Mouse (Mus musculus) CD8-positive naive resting alpha-beta T cell, adult 2 months (primary cell): ENCODE data around the gene Ube2q2.
A peak's percentile ranks its signal among the peaks of the same experiment; 100 is the strongest.
"Not testable (repeated sequence)": the region's sequence is repeated elsewhere in the genome, so short reads cannot be mapped to it uniquely, and the experiment has no call there.

ENCODE experiments used
- DNase-seq, 2 experiments: peaks; one replicate each; pipeline ENCODE4 v3.0.0; 2022; ENCODE audit warnings: low read depth in 2 of 2, low spot score in 2 of 2

Ube2q2 gene

GRCm38 (mm10) chr9:55170655-55171412 lies 22.2 kb downstream of the Ube2q2 start:
- no peak for DNase-seq

GRCm38 (mm10) chr9:55172195-55172685 lies 23.6 kb downstream of the Ube2q2 start:
- DNase-seq, result no peak

GRCm38 (mm10) chr9:55174235-55174634 lies 25.6 kb downstream of the Ube2q2 start:
- DNase-seq, result no peak

GRCm38 (mm10) chr9:55195876-55196275 lies 47.2 kb downstream of the Ube2q2 start:
- DNase-seq, result no peak

- DNase-seq, result no peak
Observed at GRCm38 (mm10) chr9:55198260-55198659, 49.6 kb downstream of the Ube2q2 start.

- no peak for DNase-seq
Observed at GRCm38 (mm10) chr9:55199348-55199747, 50.7 kb downstream of the Ube2q2 start.

- DNase-seq, result peak in 1 of 2 experiments; percentile 8
Observed at GRCm38 (mm10) chr9:55208458-55208789, 59.8 kb downstream of the Ube2q2 start.

GRCm38 (mm10) chr9:55208790-55209481 lies 60.3 kb downstream of the Ube2q2 start, which contains the start of gene Fbxo22:
TSS of gene Fbxo22 (plus strand) at chr9:55208925.
- DNase-seq, result peak; percentile 60 to 61

- DNase-seq, result no peak
Observed at GRCm38 (mm10) chr9:55211611-55212010, 63.0 kb downstream of the Ube2q2 start.

GRCm38 (mm10) chr9:55213396-55213795 lies 64.7 kb downstream of the Ube2q2 start:
- no peak for DNase-seq

GRCm38 (mm10) chr9:55215056-55215455 lies 66.4 kb downstream of the Ube2q2 start:
- no peak for DNase-seq

- no peak for DNase-seq
Observed at GRCm38 (mm10) chr9:55215648-55216047, 67.0 kb downstream of the Ube2q2 start.

GRCm38 (mm10) chr9:55216078-55216477 lies 67.4 kb downstream of the Ube2q2 start:
- no peak for DNase-seq

- DNase-seq, result no peak
Observed at GRCm38 (mm10) chr9:55217381-55217780, 68.7 kb downstream of the Ube2q2 start.

GRCm38 (mm10) chr9:55225165-55225737 lies 76.6 kb downstream of the Ube2q2 start:
- DNase-seq, result no peak

- no peak for DNase-seq
Observed at GRCm38 (mm10) chr9:55226251-55226650, 77.6 kb downstream of the Ube2q2 start.

- DNase-seq, result no peak
Observed at GRCm38 (mm10) chr9:55228149-55228548, 79.5 kb downstream of the Ube2q2 start.

GRCm38 (mm10) chr9:55229010-55229409 lies 80.4 kb downstream of the Ube2q2 start:
- no peak for DNase-seq

- DNase-seq, result no peak
Observed at GRCm38 (mm10) chr9:55231544-55231943, 82.9 kb downstream of the Ube2q2 start.

- DNase-seq, result no peak
Observed at GRCm38 (mm10) chr9:55232110-55232509, 83.5 kb downstream of the Ube2q2 start.

GRCm38 (mm10) chr9:55232586-55232985 lies 83.9 kb downstream of the Ube2q2 start:
- DNase-seq, result no peak

GRCm38 (mm10) chr9:55233076-55233475 lies 84.4 kb downstream of the Ube2q2 start:
- DNase-seq, result not testable (repeated sequence)
